Mouse (Mus musculus) ES-Bruce4 (cell line): ENCODE measurements around the gene Garnl3. TPM values are rescaled to one million over a fixed set of nuclear protein-coding genes. Genes with fewer than 3 reads are reported as not detected.

Source experiments
- H3K27ac ChIP-seq: 2 replicates; pipeline ENCODE4 v1.5.1; 2012; ENCODE audit warnings: low read length, inconsistent platforms; ENCODE audit not compliant: insufficient read depth
- H3K27me3 ChIP-seq: 2 replicates; pipeline ENCODE4 v1.6.1; 2012; ENCODE audit warnings: mild to moderate bottlenecking, low read length, inconsistent platforms; ENCODE audit not compliant: control insufficient read depth, poor library complexity, insufficient read depth, severe bottlenecking
- H3K36me3 ChIP-seq: 2 replicates; pipeline ENCODE4 v1.6.1; 2012; ENCODE audit warnings: inconsistent platforms, mild to moderate bottlenecking, low read length, moderate library complexity; ENCODE audit not compliant: control insufficient read depth, poor library complexity, insufficient read depth, severe bottlenecking
- H3K4me1 ChIP-seq: one replicate; pipeline ENCODE4 v1.8.1; 2011; ENCODE audit warnings: low read length; ENCODE audit not compliant: control insufficient read depth, insufficient read depth
- H3K4me3 ChIP-seq: 2 replicates; pipeline ENCODE4 v1.5.1; 2011; ENCODE audit warnings: low read depth, mild to moderate bottlenecking, low read length
- H3K9ac ChIP-seq: 2 replicates; pipeline ENCODE4 v1.6.1; 2012; ENCODE audit warnings: low read depth, mild to moderate bottlenecking, inconsistent platforms; ENCODE audit not compliant: poor library complexity, severe bottlenecking
- H3K9me3 ChIP-seq: replicated peaks from 2 replicates; pipeline ENCODE4 v1.6.1; 2012; ENCODE audit warnings: mild to moderate bottlenecking, low read length, inconsistent platforms; ENCODE audit not compliant: control insufficient read depth, poor library complexity, insufficient read depth, severe bottlenecking
- CTCF ChIP-seq: IDR thresholded peaks from one replicate; pipeline ENCODE4 v1.8.1; 2011; ENCODE audit warnings: low read depth, low read length
- EP300 ChIP-seq: IDR thresholded peaks from 2 replicates; pipeline ENCODE4 v1.6.1; 2011; ENCODE audit warnings: low read depth, low read length; ENCODE audit not compliant: insufficient read depth
- POLR2A ChIP-seq: IDR thresholded peaks from one replicate; pipeline ENCODE4 v1.8.1; 2011; ENCODE audit warnings: low read length; ENCODE audit not compliant: insufficient read depth
- polyA plus RNA-seq: library from polyadenylated mRNA; stranded (reverse); fragments of >200 nt; gene quantifications from 2 replicates; pipeline ENCODE4 v1.2.4, GENCODE M21; 2011; ENCODE audit warnings: low read depth; ENCODE audit not compliant: missing spikeins, insufficient read depth, insufficient read length

Gene Garnl3
- 29.1 and 29.8 TPM in 2 replicates for polyA plus RNA-seq

GRCm38 (mm10) chr2:33131500-33132092 lies at the start of gene Garnl3:
Garnl3 (minus strand) TSS chr2:33131654.
- no peak within 1 kb of the TSS for H3K27ac ChIP-seq

GRCm38 (mm10) chr2:33179930-33180630 lies 48.6 kb upstream of the Garnl3 start:
- H3K4me3 ChIP-seq = no peak overlapping the region
- H3K27me3 ChIP-seq = no peaks in the 10 kb centered on the region
- H3K4me1 ChIP-seq = no peaks in the 10 kb centered on the region
- TF ChIP-seq EP300 (no peak), CTCF (no peak), POLR2A (no peak)
- no peaks in the 10 kb centered on the region for H3K36me3 ChIP-seq
- no peaks in the 10 kb centered on the region for H3K9me3 ChIP-seq
- no peak overlapping the region for H3K9ac ChIP-seq
- H3K27ac ChIP-seq = no peak overlapping the region

More at GRCm38 (mm10) chr2:33131500-33132092, at the start of gene Garnl3:
- Histone ChIP-seq H3K9me3 (no peaks in the 10 kb centered on the region), H3K9ac (peak within 1 kb of the TSS; percentile 74; the same call in 1 of the 2 replicates), H3K27me3 (no peaks in the 10 kb centered on the region), H3K4me3 (peak within 1 kb of the TSS; percentile 92), H3K4me1 (no peaks in the 10 kb centered on the region), H3K36me3 (no peaks in the 10 kb centered on the region)
- peak; percentile 45 for TF ChIP-seq CTCF
- no peak for TF ChIP-seq EP300
- TF ChIP-seq POLR2A = no peak

- Histone ChIP-seq H3K4me1 (no peaks in the 10 kb centered on the region), H3K9me3 (no peaks in the 10 kb centered on the region), H3K36me3 (no peaks in the 10 kb centered on the region), H3K27me3 (no peaks in the 10 kb centered on the region), H3K4me3 (no peak overlapping the region), H3K27ac (no peak overlapping the region), H3K9ac (no peak overlapping the region)
- no peak for TF ChIP-seq CTCF
- no peak for TF ChIP-seq POLR2A
- TF ChIP-seq EP300 = no peak
These were observed 47.9 kb upstream of the Garnl3 start for GRCm38 (mm10) chr2:33179171-33179929.

GRCm38 (mm10) chr2:33178243-33178932 lies 46.9 kb upstream of the Garnl3 start:
- Histone ChIP-seq H3K9me3 (no peaks in the 10 kb centered on the region), H3K4me1 (no peaks in the 10 kb centered on the region), H3K27ac (no peak overlapping the region), H3K36me3 (no peaks in the 10 kb centered on the region), H3K9ac (no peak overlapping the region), H3K27me3 (no peaks in the 10 kb centered on the region), H3K4me3 (no peak overlapping the region)
- TF ChIP-seq CTCF (no peak), EP300 (no peak), POLR2A (no peak)

- no peaks in the 10 kb centered on the region for H3K36me3 ChIP-seq
- no peak overlapping the region for H3K4me3 ChIP-seq
- no peaks in the 10 kb centered on the region for H3K9me3 ChIP-seq
- H3K9ac ChIP-seq = no peak overlapping the region
- H3K4me1 ChIP-seq = no peaks in the 10 kb centered on the region
- TF ChIP-seq POLR2A (no peak), CTCF (no peak), EP300 (no peak)
- H3K27ac ChIP-seq = no peak overlapping the region
- no peaks in the 10 kb centered on the region for H3K27me3 ChIP-seq
These were observed 46.2 kb upstream of the Garnl3 start for GRCm38 (mm10) chr2:33177443-33178242.
